ENCODE assay signal across 38 mouse cellular contexts in the genomic region with DNA sequence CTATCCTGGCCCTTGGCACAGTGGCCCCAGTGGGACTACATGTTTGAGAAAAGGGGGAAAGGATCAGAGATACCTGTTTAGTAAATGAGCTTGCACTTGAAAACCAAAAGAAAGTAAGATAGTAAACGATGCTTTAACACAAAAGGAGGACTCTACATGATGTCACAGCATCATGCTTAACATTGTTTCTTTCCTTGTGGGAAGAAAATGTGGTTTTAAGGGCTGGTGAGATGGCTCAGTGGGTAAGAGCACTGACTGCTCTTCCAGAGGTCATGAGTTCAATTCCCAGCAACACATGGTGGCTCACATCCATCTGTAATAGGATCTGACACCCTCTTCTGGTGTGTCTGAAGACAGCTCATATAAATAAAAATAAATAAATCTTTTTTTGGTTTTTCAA. TPM values are rescaled to one million over a fixed set of nuclear protein-coding genes. Genes with fewer than 3 reads are reported as not detected.
"Had no signal": no experiment of that assay in that cellular context is flagged by ENCODE, and none has a peak within 500 bp of the region (broad histone marks: within the 10 kb centered on the region; RNA-seq: fewer than 3 reads in every experiment).

No protein-coding gene starts in this region.

- DNase-seq: left cerebral cortex, postnatal 4 days; liver, embryonic 13.5 days; liver, postnatal 0 days; lung, adult 18-20 months; lung, adult 2 months; lung, embryonic 14.5 days; lung, postnatal 10 days; lung, postnatal 14 days; lung, postnatal 36 days; lung, postnatal 4 days; midbrain, embryonic 14.5 days had no signal

- H3K9me3 ChIP-seq: limb, embryonic 10.5 days; limb, embryonic 12.5 days; limb, embryonic 15.5 days; liver, embryonic 12.5 days; liver, embryonic 13.5 days; liver, embryonic 15.5 days; lung, embryonic 15.5 days; midbrain, embryonic 10.5 days; midbrain, embryonic 12.5 days; midbrain, embryonic 13.5 days; midbrain, embryonic 15.5 days; neural tube, embryonic 12.5 days had no signal

- H3K4me3 ChIP-seq: left cerebral cortex, adult 2 months; limb, embryonic 10.5 days; limb, embryonic 12.5 days; limb, embryonic 13.5 days; limb, embryonic 15.5 days; liver, embryonic 12.5 days; liver, embryonic 13.5 days; liver, embryonic 15.5 days; lung, embryonic 15.5 days; megakaryocyte, embryonic 14.5 days; midbrain, embryonic 10.5 days; midbrain, embryonic 12.5 days; midbrain, embryonic 13.5 days; midbrain, embryonic 15.5 days; myocyte; neural tube, embryonic 12.5 days had no signal

- H3K4me2 ChIP-seq: limb, embryonic 12.5 days; limb, embryonic 13.5 days; limb, embryonic 15.5 days; liver, embryonic 11.5 days; liver, embryonic 12.5 days; liver, embryonic 13.5 days; liver, embryonic 15.5 days; lung, embryonic 14.5 days; lung, embryonic 15.5 days; midbrain, embryonic 12.5 days; midbrain, embryonic 13.5 days; midbrain, embryonic 15.5 days; neural tube, embryonic 12.5 days had no signal

- H3K4me1 ChIP-seq: limb, embryonic 10.5 days; limb, embryonic 12.5 days; limb, embryonic 13.5 days; limb, embryonic 15.5 days; lung, embryonic 15.5 days; midbrain, embryonic 10.5 days; midbrain, embryonic 12.5 days; midbrain, embryonic 13.5 days; midbrain, embryonic 15.5 days; neural tube, embryonic 12.5 days had no signal

- H3K27me3 ChIP-seq: limb, embryonic 12.5 days; limb, embryonic 13.5 days; limb, embryonic 15.5 days; liver, embryonic 12.5 days; liver, embryonic 13.5 days; liver, embryonic 15.5 days; lung, embryonic 15.5 days; megakaryocyte, embryonic 14.5 days; midbrain, embryonic 12.5 days; midbrain, embryonic 13.5 days; midbrain, embryonic 15.5 days; neural tube, embryonic 12.5 days had no signal

- ATAC-seq: liver, embryonic 12.5 days; liver, postnatal 0 days; lung, postnatal 0 days; midbrain, embryonic 13.5 days; midbrain, embryonic 15.5 days; midbrain, embryonic 16.5 days had no signal

- H3K27ac ChIP-seq: left cerebral cortex, adult 2 months; limb, embryonic 10.5 days; limb, embryonic 12.5 days; limb, embryonic 13.5 days; limb, embryonic 15.5 days; liver, embryonic 12.5 days; liver, embryonic 13.5 days; liver, embryonic 14.5 days; liver, embryonic 15.5 days; lung, embryonic 15.5 days; macrophage; midbrain, embryonic 10.5 days; midbrain, embryonic 12.5 days; midbrain, embryonic 13.5 days; midbrain, embryonic 15.5 days; neural tube, embryonic 12.5 days had no signal

- H3K9ac ChIP-seq: limb, embryonic 12.5 days; limb, embryonic 13.5 days; limb, embryonic 15.5 days; liver, embryonic 12.5 days; liver, embryonic 13.5 days; liver, embryonic 14.5 days; liver, embryonic 15.5 days; liver, postnatal 0 days; lung, embryonic 14.5 days; lung, embryonic 15.5 days; midbrain, embryonic 12.5 days; midbrain, embryonic 13.5 days; midbrain, embryonic 15.5 days; neural tube, embryonic 12.5 days had no signal

RNA-seq across cellular contexts. Expression of a gene that starts 17.6 kb away (rescaled TPM):
- total RNA-seq: liver, adult 2 months; megakaryocyte, adult 5-6 weeks; megakaryocyte-erythroid progenitor cell, adult 5-6 weeks; monocyte, adult 5-6 weeks had no signal
- polyA plus RNA-seq: limb, embryonic 11.5 days; limb, embryonic 12.5 days; liver, adult 2 months; liver, embryonic 11.5 days; liver, embryonic 12.5 days; liver, embryonic 15.5 days; liver, embryonic 16.5 days; liver, postnatal 0 days; lung, embryonic 14.5 days; lung, postnatal 0 days; macrophage; midbrain, embryonic 14.5 days; neural tube, embryonic 11.5 days had no signal
